In genomic region chr14:45329589-45330181, GRCm38 (mm10) we compare ENCODE assay signal across 8 mouse cellular contexts. TPM values are rescaled to one million over a fixed set of nuclear protein-coding genes. Genes with fewer than 3 reads are reported as not detected.
DNase-seq lines count a peak whose midpoint lies in the region; ATAC-seq and TF ChIP-seq lines count a peak whose summit lies in the region.

TSS of gene Psmc6 (plus strand) at chr14:45329788.

- H3K27me3 ChIP-seq in C2C12 (ENCODE audit: control insufficient read depth, insufficient read depth, insufficient read length), result no peaks in the 10 kb centered on the region
- H3K27me3 ChIP-seq in erythroblast, embryonic 14.5 days (ENCODE audit: control insufficient read depth), result no peaks in the 10 kb centered on the region
- no peaks in the 10 kb centered on the region for H3K27me3 ChIP-seq in heart, embryonic 12.5 days (replicated peaks)
- H3K27me3 ChIP-seq in kidney, postnatal 0 days (ENCODE audit: insufficient read depth, low read length), result no peaks in the 10 kb centered on the region
- H3K27me3 ChIP-seq in liver, embryonic 11.5 days (replicated peaks; ENCODE audit: control insufficient read depth, insufficient read depth, low read length), result no peaks in the 10 kb centered on the region
- H3K27me3 ChIP-seq in stomach, embryonic 14.5 days (ENCODE audit: control insufficient read depth, insufficient read depth, low read length), result no peaks in the 10 kb centered on the region

- peak; percentile 98 for ATAC-seq in heart, embryonic 12.5 days (ENCODE audit: insufficient number of reproducible peaks, low FRiP score)
- peak; percentile 97 for ATAC-seq in kidney, postnatal 0 days (replicated peaks; ENCODE audit: low FRiP score, low read depth)
- ATAC-seq in liver, embryonic 11.5 days (replicated peaks; ENCODE audit: low FRiP score), result peak; percentile 96
- peak; percentile 97 for ATAC-seq in stomach, embryonic 14.5 days (ENCODE audit: insufficient number of reproducible peaks, insufficient read depth, low FRiP score, low read depth)

- peaks cover 46% of the 10 kb centered on the region for H3K4me1 ChIP-seq in erythroblast, embryonic 14.5 days (ENCODE audit: control insufficient read depth)
- 0 out of 2 replicates have a peak, but pooled peaks cover 3% of the 10 kb centered on the region for H3K4me1 ChIP-seq in heart, embryonic 12.5 days (replicated peaks)
- no peaks in the 10 kb centered on the region for H3K4me1 ChIP-seq in kidney, postnatal 0 days (replicated peaks; ENCODE audit: insufficient read depth, low read length)
- 0 out of 2 replicates have a peak, but pooled peaks cover 9% of the 10 kb centered on the region for H3K4me1 ChIP-seq in liver, embryonic 11.5 days (replicated peaks; ENCODE audit: control insufficient read depth, insufficient read depth, low read length)
- H3K4me1 ChIP-seq in stomach, embryonic 14.5 days (ENCODE audit: control insufficient read depth, insufficient read depth, low read length), result 0 out of 2 replicates have a peak, but pooled peaks cover 3% of the 10 kb centered on the region

- WGBS in heart, embryonic 12.5 days, result under 1% methylated on average over 40 of the region's 44 CpGs
- WGBS in kidney, postnatal 0 days, result 1% methylated on average over 44 of the region's 44 CpGs
- WGBS in liver, embryonic 11.5 days, result under 1% methylated on average over 44 of the region's 44 CpGs
- WGBS in stomach, embryonic 14.5 days, result under 1% methylated on average over 44 of the region's 44 CpGs

- peaks cover 38% of the 10 kb centered on the region for H3K79me3 ChIP-seq in C2C12 (ENCODE audit: low read depth)

- H3K4me2 ChIP-seq in heart, embryonic 12.5 days, result peak within 1 kb of the TSS; percentile 72
- peak within 1 kb of the TSS; percentile 73 for H3K4me2 ChIP-seq in kidney, postnatal 0 days (ENCODE audit: low read length)
- H3K4me2 ChIP-seq in liver, embryonic 11.5 days, result peak within 1 kb of the TSS; percentile 71
- peak within 1 kb of the TSS; percentile 61 for H3K4me2 ChIP-seq in stomach, embryonic 14.5 days (replicated peaks; ENCODE audit: low read depth, low read length)

- H3K79me2 ChIP-seq in C2C12 (ENCODE audit: control insufficient read depth, insufficient read depth), result peaks cover 52% of the 10 kb centered on the region

- peaks cover 34% of the 10 kb centered on the region for H3K36me3 ChIP-seq in C2C12 (ENCODE audit: control insufficient read depth, insufficient read depth)
- peaks cover 38% of the 10 kb centered on the region for H3K36me3 ChIP-seq in erythroblast, embryonic 14.5 days (ENCODE audit: control insufficient read depth)
- peaks cover 20% of the 10 kb centered on the region for H3K36me3 ChIP-seq in heart, embryonic 12.5 days
- peaks cover 15% of the 10 kb centered on the region; the same call in 1 of the 2 replicates for H3K36me3 ChIP-seq in kidney, postnatal 0 days (ENCODE audit: insufficient read depth, low read length)
- peaks cover 13% of the 10 kb centered on the region; the same call in 1 of the 2 replicates for H3K36me3 ChIP-seq in liver, embryonic 11.5 days (ENCODE audit: control insufficient read depth, insufficient read depth, low read length)
- peaks cover 16% of the 10 kb centered on the region; the same call in 1 of the 2 replicates for H3K36me3 ChIP-seq in stomach, embryonic 14.5 days (ENCODE audit: control insufficient read depth, insufficient read depth, low read length)

- peak within 1 kb of the TSS; percentile 85 for H3K4me3 ChIP-seq in C2C12 (ENCODE audit: insufficient read depth, poor library complexity, severe bottlenecking)
- H3K4me3 ChIP-seq in erythroblast, embryonic 14.5 days (replicated peaks), result peak within 1 kb of the TSS; percentile 79
- H3K4me3 ChIP-seq in heart, embryonic 12.5 days, result peak within 1 kb of the TSS; percentile 85
- H3K4me3 ChIP-seq in kidney, postnatal 0 days (replicated peaks; ENCODE audit: low read depth, low read length), result peak within 1 kb of the TSS; percentile 95
- peak within 1 kb of the TSS; percentile 93 for H3K4me3 ChIP-seq in liver, embryonic 11.5 days (ENCODE audit: low read depth, low read length)
- peak within 1 kb of the TSS; percentile 93 for H3K4me3 ChIP-seq in stomach, embryonic 14.5 days (ENCODE audit: low read depth, low read length)

- TF ChIP-seq POLR2A in brain, embryonic 14.5 days (IDR thresholded peaks at IDR 0.05; ENCODE audit: borderline replicate concordance, extremely low read depth, insufficient read depth, insufficient read length, poor library complexity, severe bottlenecking), result peak; percentile 59; the same call in 1 of the 2 replicates

- H3K27ac ChIP-seq in heart, embryonic 12.5 days (ENCODE audit: poor library complexity, severe bottlenecking), result peak within 1 kb of the TSS; percentile 82
- H3K27ac ChIP-seq in kidney, postnatal 0 days, result peak within 1 kb of the TSS; percentile 84
- H3K27ac ChIP-seq in liver, embryonic 11.5 days (ENCODE audit: low read depth, low read length), result peak within 1 kb of the TSS; percentile 92
- peak within 1 kb of the TSS; percentile 78; the same call in 1 of the 2 replicates for H3K27ac ChIP-seq in stomach, embryonic 14.5 days (ENCODE audit: low read length)

- no peaks in the 10 kb centered on the region for H3K9me3 ChIP-seq in erythroblast, embryonic 14.5 days (ENCODE audit: control insufficient read depth, low read length)
- H3K9me3 ChIP-seq in heart, embryonic 12.5 days (replicated peaks), result no peaks in the 10 kb centered on the region
- no peaks in the 10 kb centered on the region for H3K9me3 ChIP-seq in kidney, postnatal 0 days (replicated peaks; ENCODE audit: low read length)
- no peaks in the 10 kb centered on the region for H3K9me3 ChIP-seq in liver, embryonic 11.5 days (ENCODE audit: control insufficient read depth, low read length)
- H3K9me3 ChIP-seq in stomach, embryonic 14.5 days (ENCODE audit: control insufficient read depth, low read depth, low read length), result no peaks in the 10 kb centered on the region

- TF ChIP-seq CTCF in C2C12 (IDR thresholded peaks at IDR 0.05; ENCODE audit: control insufficient read depth, insufficient read depth, insufficient read length), result peak; percentile 76
- peak; percentile 92 for TF ChIP-seq CTCF in brain, embryonic 14.5 days (IDR thresholded peaks at IDR 0.05; ENCODE audit: borderline replicate concordance, extremely low read depth, insufficient read depth, insufficient read length)
- peak; percentile 87 for TF ChIP-seq CTCF in kidney, postnatal 0 days (IDR thresholded peaks at IDR 0.05; ENCODE audit: low read depth)

- peak within 1 kb of the TSS; percentile 90 for H3K9ac ChIP-seq in heart, embryonic 12.5 days
- peak within 1 kb of the TSS; percentile 92 for H3K9ac ChIP-seq in kidney, postnatal 0 days (ENCODE audit: low read depth, low read length)
- H3K9ac ChIP-seq in liver, embryonic 11.5 days (ENCODE audit: low read depth, low read length), result peak within 1 kb of the TSS; percentile 96
- H3K9ac ChIP-seq in stomach, embryonic 14.5 days (replicated peaks; ENCODE audit: low read depth, low read length), result peak within 1 kb of the TSS; percentile 88

- DNase-seq in brain, embryonic 14.5 days (ENCODE audit: low read depth), result peak; percentile 98
- peak; percentile 97 for DNase-seq in kidney, postnatal 0 days (ENCODE audit: low spot score)
- DNase-seq in liver, embryonic 11.5 days (ENCODE audit: low spot score), result peak; percentile 92
- peak; percentile 97 for DNase-seq in naive thymus-derived CD4-positive, alpha-beta T cell, adult 2 months (ENCODE audit: low read depth)

- peak within 1 kb of the TSS; percentile 95 for H3ac ChIP-seq in C2C12 (ENCODE audit: control insufficient read depth, insufficient read length, low read depth)

TF ChIP-seq in C2C12, 6 proteins besides CTCF, POLR2A, EP300 and RAD21:
- TF ChIP-seq MAX (IDR thresholded peaks at IDR 0.05) (no peak), MYOD1 (IDR thresholded peaks at IDR 0.05; ENCODE audit: control insufficient read depth, insufficient read length, low read depth) (no peak), FOSL1 (IDR thresholded peaks at IDR 0.05; ENCODE audit: insufficient read depth, low read length, poor library complexity, severe bottlenecking) (no peak), CEBPB (IDR thresholded peaks at IDR 0.05; ENCODE audit: low read depth) (no peak), USF1 (IDR thresholded peaks at IDR 0.05; ENCODE audit: low read depth) (no peak), MYOG (IDR thresholded peaks at IDR 0.05; ENCODE audit: control insufficient read depth, extremely low read depth, insufficient read length) (no peak)

RNA-seq across cellular contexts. Expression of gene Psmc6, which starts in this region (rescaled TPM):
- 47.5 TPM for polyA plus RNA-seq in C2C12 (2012; fragmentation: generic; extraction: Trizol)
- polyA plus RNA-seq in brain, embryonic 14.5 days (2012; rRNA removed), result 116 and 132 TPM in 2 replicates
- polyA plus RNA-seq in erythroblast, embryonic 14.5 days (2012), result 1.0 and 1.4 TPM in 2 replicates
- polyA plus RNA-seq in heart, embryonic 12.5 days (2016; fragmentation: Nextera tagmentation; extraction: Ambion mirVana), result 132 and 134 TPM in 2 replicates
- polyA plus RNA-seq in kidney, postnatal 0 days (2015; fragmentation: Nextera tagmentation; extraction: Ambion mirVana), result 146 and 147 TPM in 2 replicates
- 178 and 191 TPM in 2 replicates for polyA plus RNA-seq in liver, embryonic 11.5 days (2014; fragmentation: Nextera tagmentation; extraction: Ambion mirVana)
- 163 and 171 TPM in 2 replicates for polyA plus RNA-seq in stomach, embryonic 14.5 days (2014; fragmentation: Nextera tagmentation; extraction: Ambion mirVana)

Comparison
In these comparisons a context has a peak if more than half of its experiments do, and no peak if none do; other contexts are left out.
1. Peak in every context shown above with its lines: DNase-seq, ATAC-seq, H3K4me3 ChIP-seq and H3K27ac ChIP-seq.
2. RNA of gene Psmc6 (polyA plus RNA-seq): 178 to 191 TPM in liver, embryonic 11.5 days, 163 to 171 TPM in stomach, embryonic 14.5 days, 146 to 147 TPM in kidney, postnatal 0 days, 132 to 134 TPM in heart, embryonic 12.5 days, 116 to 132 TPM in brain, embryonic 14.5 days and 47.5 TPM in C2C12 (single experiment); 1.0 to 1.4 TPM in erythroblast, embryonic 14.5 days; every median in the first group is over 10 times any median in the second.